Mouse (Mus musculus) heart, embryonic 11.5 days (tissue): ENCODE measurements around the gene Gal3st4. TPM values are rescaled to one million over a fixed set of nuclear protein-coding genes. Genes with fewer than 3 reads are reported as not detected.
A peak's percentile ranks its signal among the peaks of the same experiment; 100 is the strongest.

Source experiments
- ATAC-seq: fragments of 200-750 bp; cut with Nextera tagmentation; replicated peaks from 2 replicates; pipeline ENCODE4 v1.8.0; 2017; ENCODE audit warnings: moderate library complexity; ENCODE audit not compliant: insufficient number of reproducible peaks, low FRiP score, low TSS enrichment
- H3K27ac ChIP-seq: fragments of 300-500 bp; sonication (generic); 2 replicates; pipeline ENCODE4 v1.5.1; 2014; ENCODE audit warnings: mild to moderate bottlenecking, low read depth, low read length
- H3K27me3 ChIP-seq: fragments of 300-500 bp; sonication (generic); 2 replicates; pipeline ENCODE4 v1.6.1; 2014; ENCODE audit warnings: mild to moderate bottlenecking, low read length, mixed read lengths; ENCODE audit not compliant: control insufficient read depth, insufficient read depth
- H3K36me3 ChIP-seq: fragments of 300-500 bp; sonication (generic); 2 replicates; pipeline ENCODE4 v1.6.1; 2014; ENCODE audit warnings: mild to moderate bottlenecking, low read length, moderate library complexity, mixed read lengths; ENCODE audit not compliant: control insufficient read depth, insufficient read depth
- H3K4me1 ChIP-seq: fragments of 300-500 bp; sonication (generic); 2 replicates; pipeline ENCODE4 v1.6.1; 2014; ENCODE audit warnings: low read length; ENCODE audit not compliant: control insufficient read depth, insufficient read depth
- H3K4me2 ChIP-seq: fragments of 300-500 bp; sonication (generic); 2 replicates; pipeline ENCODE4 v1.6.1; 2014; ENCODE audit warnings: mild to moderate bottlenecking, moderate library complexity
- H3K4me3 ChIP-seq: fragments of 300-500 bp; sonication (generic); 2 replicates; pipeline ENCODE4 v1.5.1; 2014; ENCODE audit warnings: low read depth, low read length
- H3K9ac ChIP-seq: fragments of 300-500 bp; sonication (generic); 2 replicates; pipeline ENCODE4 v1.6.1; 2014; ENCODE audit warnings: mild to moderate bottlenecking, low read depth, low read length, moderate library complexity
- H3K9me3 ChIP-seq: fragments of 300-500 bp; sonication (generic); replicated peaks from 2 replicates; pipeline ENCODE4 v1.6.1; 2016; ENCODE audit warnings: low read length; ENCODE audit not compliant: control insufficient read depth
- WGBS: fragments of 180-500 bp; shearing (Covaris S2); extraction: QIAGEN DNeasy Blood & Tissue Kit; methylation state at CpG from one replicate; pipeline ENCODE4 v1.1.7; 2014; ENCODE audit not compliant: insufficient replicate concordance; 5-methylcytosine and 5-hydroxymethylcytosine counted together
- polyA plus RNA-seq: library from polyadenylated mRNA; unstranded; fragments of >200 nt; fragmentation: Nextera tagmentation; extraction: Ambion mirVana; gene quantifications from 2 replicates; pipeline ENCODE4 v1.2.1, GENCODE M21; 2014

Gene Gal3st4
- polyA plus RNA-seq = 1.3 and 1.4 TPM in 2 replicates

- Histone ChIP-seq H3K4me2 (peak within 1 kb of the TSS; percentile 55), H3K36me3 (peaks cover 3% of the 10 kb centered on the region; the same call in 1 of the 2 replicates), H3K4me3 (peak within 1 kb of the TSS; percentile 6; the same call in 1 of the 2 replicates), H3K9me3 (no peaks in the 10 kb centered on the region), H3K27ac (no peak within 1 kb of the TSS), H3K27me3 (peaks cover 9% of the 10 kb centered on the region), H3K9ac (peak within 1 kb of the TSS; percentile 58; the same call in 1 of the 2 replicates), H3K4me1 (peaks cover 3% of the 10 kb centered on the region; the same call in 1 of the 2 replicates)
- WGBS = 1% methylated on average over 12 of the region's 12 CpGs
- no peak for ATAC-seq
Observed at GRCm38 (mm10) chr5:138272409-138272923, at the start of gene Gal3st4. TSS of gene Gal3st4 (minus strand) at chr5:138272840.

GRCm38 (mm10) chr5:138312795-138313194 lies 40.2 kb upstream of the Gal3st4 start:
- ATAC-seq = no peak
- no peak overlapping the region for H3K4me2 ChIP-seq
- H3K4me1 ChIP-seq = no peaks in the 10 kb centered on the region
- H3K9me3 ChIP-seq = no peaks in the 10 kb centered on the region
- no peaks in the 10 kb centered on the region for H3K36me3 ChIP-seq
- 78% methylated on average over 3 of the region's 3 CpGs for WGBS
- no peaks in the 10 kb centered on the region for H3K27me3 ChIP-seq
- H3K27ac ChIP-seq = no peak overlapping the region
- H3K4me3 ChIP-seq = no peak overlapping the region
- H3K9ac ChIP-seq = no peak overlapping the region

- no peaks in the 10 kb centered on the region for H3K36me3 ChIP-seq
- no peak for ATAC-seq
- H3K4me2 ChIP-seq = no peak overlapping the region
- H3K4me1 ChIP-seq = no peaks in the 10 kb centered on the region
- no peaks in the 10 kb centered on the region for H3K9me3 ChIP-seq
- no peaks in the 10 kb centered on the region for H3K27me3 ChIP-seq
- 66% methylated on average over 2 of the region's 2 CpGs for WGBS
- no peak overlapping the region for H3K4me3 ChIP-seq
- H3K9ac ChIP-seq = no peak overlapping the region
- no peak overlapping the region for H3K27ac ChIP-seq
Observed at GRCm38 (mm10) chr5:138299613-138300012, 27.0 kb upstream of the Gal3st4 start.

GRCm38 (mm10) chr5:138294158-138294557 lies 21.5 kb upstream of the Gal3st4 start:
- H3K9me3 ChIP-seq = no peaks in the 10 kb centered on the region
- ATAC-seq = no peak
- no peak overlapping the region for H3K27ac ChIP-seq
- no peaks in the 10 kb centered on the region for H3K36me3 ChIP-seq
- no peak overlapping the region for H3K4me3 ChIP-seq
- H3K9ac ChIP-seq = no peak overlapping the region
- H3K4me2 ChIP-seq = no peak overlapping the region
- H3K4me1 ChIP-seq = no peaks in the 10 kb centered on the region
- no peaks in the 10 kb centered on the region for H3K27me3 ChIP-seq

GRCm38 (mm10) chr5:138291638-138292037 lies 19.0 kb upstream of the Gal3st4 start:
- WGBS = 73% methylated on average over 1 of the region's 1 CpGs

GRCm38 (mm10) chr5:138287861-138288260 lies 15.2 kb upstream of the Gal3st4 start:
- Histone ChIP-seq H3K27me3 (no peaks in the 10 kb centered on the region), H3K9ac (no peak overlapping the region), H3K4me2 (no peak overlapping the region), H3K36me3 (no peaks in the 10 kb centered on the region), H3K4me3 (no peak overlapping the region), H3K27ac (no peak overlapping the region), H3K9me3 (no peaks in the 10 kb centered on the region), H3K4me1 (no peaks in the 10 kb centered on the region)
- no peak for ATAC-seq
- WGBS = 68% methylated on average over 3 of the region's 3 CpGs

More at GRCm38 (mm10) chr5:138291638-138292037, 19.0 kb upstream of the Gal3st4 start:
- no peaks in the 10 kb centered on the region for H3K27me3 ChIP-seq
- no peak overlapping the region for H3K4me3 ChIP-seq
- H3K4me1 ChIP-seq = no peaks in the 10 kb centered on the region
- H3K9ac ChIP-seq = no peak overlapping the region
- no peaks in the 10 kb centered on the region for H3K9me3 ChIP-seq
- no peak for ATAC-seq
- no peak overlapping the region for H3K4me2 ChIP-seq
- H3K27ac ChIP-seq = no peak overlapping the region
- no peaks in the 10 kb centered on the region for H3K36me3 ChIP-seq

GRCm38 (mm10) chr5:138283540-138283939 lies 10.9 kb upstream of the Gal3st4 start:
- no peak for ATAC-seq
- H3K9ac ChIP-seq = no peak overlapping the region
- H3K4me3 ChIP-seq = no peak overlapping the region
- no peaks in the 10 kb centered on the region for H3K36me3 ChIP-seq
- 0 out of 2 replicates have a peak, but pooled peaks cover 3% of the 10 kb centered on the region for H3K4me1 ChIP-seq
- no peak overlapping the region for H3K4me2 ChIP-seq
- H3K27ac ChIP-seq = no peak overlapping the region
- no peaks in the 10 kb centered on the region for H3K27me3 ChIP-seq
- WGBS = 60% methylated on average over 1 of the region's 1 CpGs
- no peaks in the 10 kb centered on the region; the same call in 1 of the 2 replicates for H3K9me3 ChIP-seq

- H3K9ac ChIP-seq = no peak overlapping the region
- H3K4me3 ChIP-seq = no peak overlapping the region
- WGBS = 66% methylated on average over 2 of the region's 2 CpGs
- H3K4me1 ChIP-seq = 0 out of 2 replicates have a peak, but pooled peaks cover 3% of the 10 kb centered on the region
- H3K36me3 ChIP-seq = 0 out of 2 replicates have a peak, but pooled peaks cover 2% of the 10 kb centered on the region
- no peak overlapping the region for H3K4me2 ChIP-seq
- no peak overlapping the region for H3K27ac ChIP-seq
- no peaks in the 10 kb centered on the region for H3K27me3 ChIP-seq
- no peaks in the 10 kb centered on the region; the same call in 1 of the 2 replicates for H3K9me3 ChIP-seq
- no peak for ATAC-seq
Observed at GRCm38 (mm10) chr5:138281798-138282197, 9.2 kb upstream of the Gal3st4 start.

- ATAC-seq = no peak
- no peaks in the 10 kb centered on the region for H3K27me3 ChIP-seq
- H3K4me2 ChIP-seq = no peak overlapping the region
- H3K4me1 ChIP-seq = peaks cover 3% of the 10 kb centered on the region; the same call in 1 of the 2 replicates
- H3K4me3 ChIP-seq = no peak overlapping the region
- WGBS = 86% methylated on average over 15 of the region's 15 CpGs
- H3K9ac ChIP-seq = no peak overlapping the region
- H3K36me3 ChIP-seq = 0 out of 2 replicates have a peak, but pooled peaks cover 3% of the 10 kb centered on the region
- no peaks in the 10 kb centered on the region; the same call in 1 of the 2 replicates for H3K9me3 ChIP-seq
- H3K27ac ChIP-seq = no peak overlapping the region
Observed at GRCm38 (mm10) chr5:138280829-138281228, 8.2 kb upstream of the Gal3st4 start.
